Mouse (Mus musculus) neural tube, embryonic 14.5 days (tissue): ENCODE data around the gene Lrrc9. TPM values are rescaled to one million over a fixed set of nuclear protein-coding genes. Genes with fewer than 3 reads are reported as not detected.

ENCODE experiments used
- ATAC-seq: fragments of 200-750 bp; cut with Nextera tagmentation; 2 replicates; pipeline ENCODE4 v1.8.0; 2017; ENCODE audit warnings: low read depth, mild to moderate bottlenecking, moderate TSS enrichment, moderate library complexity
- H3K27ac ChIP-seq: fragments of 300-500 bp; sonication (generic); 2 replicates; pipeline ENCODE4 v1.5.1; 2014; ENCODE audit warnings: low read depth, mild to moderate bottlenecking, control low read depth, low read length, moderate library complexity, mixed read lengths
- H3K27me3 ChIP-seq: fragments of 300-500 bp; sonication (generic); 2 replicates; pipeline ENCODE4 v1.6.1; 2014; ENCODE audit warnings: low read length; ENCODE audit not compliant: control insufficient read depth, insufficient read depth
- H3K36me3 ChIP-seq: fragments of 300-500 bp; sonication (generic); 2 replicates; pipeline ENCODE4 v1.6.1; 2014; ENCODE audit warnings: low read length, mixed read lengths; ENCODE audit not compliant: control insufficient read depth, insufficient read depth
- H3K4me1 ChIP-seq: fragments of 300-500 bp; sonication (generic); 2 replicates; pipeline ENCODE4 v1.6.1; 2014; ENCODE audit warnings: low read length; ENCODE audit not compliant: control insufficient read depth, insufficient read depth
- H3K4me2 ChIP-seq: fragments of 300-500 bp; sonication (generic); 2 replicates; pipeline ENCODE4 v1.6.1; 2014; ENCODE audit warnings: mild to moderate bottlenecking, low read depth, low read length, control low read depth
- H3K4me3 ChIP-seq: fragments of 300-500 bp; sonication (generic); 2 replicates; pipeline ENCODE4 v1.5.1; 2014; ENCODE audit warnings: low read depth, low read length, control low read depth, mixed read lengths
- H3K9ac ChIP-seq: fragments of 300-500 bp; sonication (generic); replicated peaks from 2 replicates; pipeline ENCODE4 v1.6.1; 2014; ENCODE audit warnings: low read depth, mild to moderate bottlenecking, control low read depth, low read length, mixed read lengths
- H3K9me3 ChIP-seq: fragments of 300-500 bp; sonication (generic); 2 replicates; pipeline ENCODE4 v1.6.1; 2016; ENCODE audit warnings: low read length; ENCODE audit not compliant: control insufficient read depth
- WGBS: fragments of 180-500 bp; shearing (Covaris S2); extraction: QIAGEN DNeasy Blood & Tissue Kit; methylation state at CpG from one replicate; pipeline ENCODE4 v1.1.7; 2014; 5-methylcytosine and 5-hydroxymethylcytosine counted together
- polyA plus RNA-seq: library from polyadenylated mRNA; unstranded; fragments of >200 nt; fragmentation: Nextera tagmentation; extraction: Ambion mirVana; gene quantifications from 2 replicates; pipeline ENCODE4 v1.2.1, GENCODE M21; 2014

Gene Lrrc9
- polyA plus RNA-seq, 1 experiment from 2014 or later = 6.6 TPM

GRCm38 (mm10) chr12:72461894-72462530 lies 20.3 kb downstream of the Lrrc9 start:
- 42% methylated on average over 5 of the region's 5 CpGs for WGBS

GRCm38 (mm10) chr12:72465826-72466501 lies 24.3 kb downstream of the Lrrc9 start:
- Histone ChIP-seq H3K4me2 (no peak overlapping the region), H3K4me3 (no peak overlapping the region), H3K36me3 (no peaks in the 10 kb centered on the region), H3K9me3 (no peaks in the 10 kb centered on the region), H3K4me1 (0 out of 2 replicates have a peak, but pooled peaks cover 3% of the 10 kb centered on the region), H3K27me3 (no peaks in the 10 kb centered on the region), H3K9ac (no peak overlapping the region), H3K27ac (no peak overlapping the region)
- WGBS = 92% methylated on average over 5 of the region's 5 CpGs
- ATAC-seq = no peak

More at GRCm38 (mm10) chr12:72461894-72462530, 20.3 kb downstream of the Lrrc9 start:
- Histone ChIP-seq H3K36me3 (no peaks in the 10 kb centered on the region), H3K27ac (no peak overlapping the region), H3K27me3 (no peaks in the 10 kb centered on the region), H3K4me1 (0 out of 2 replicates have a peak, but pooled peaks cover 3% of the 10 kb centered on the region), H3K4me3 (no peak overlapping the region), H3K9me3 (no peaks in the 10 kb centered on the region), H3K9ac (no peak overlapping the region), H3K4me2 (no peak overlapping the region)
- ATAC-seq = peak; percentile 21; the same call in 1 of the 2 replicates

- Histone ChIP-seq H3K27me3 (no peaks in the 10 kb centered on the region), H3K27ac (no peak overlapping the region), H3K4me3 (no peak overlapping the region), H3K9ac (no peak overlapping the region), H3K4me1 (no peaks in the 10 kb centered on the region), H3K4me2 (no peak overlapping the region), H3K36me3 (no peaks in the 10 kb centered on the region), H3K9me3 (no peaks in the 10 kb centered on the region)
- WGBS = 90% methylated on average over 1 of the region's 1 CpGs
- no peak for ATAC-seq
These were observed 25.6 kb downstream of the Lrrc9 start for GRCm38 (mm10) chr12:72467269-72467668.

GRCm38 (mm10) chr12:72467789-72468188 lies 26.1 kb downstream of the Lrrc9 start:
- Histone ChIP-seq H3K4me1 (no peaks in the 10 kb centered on the region), H3K9me3 (no peaks in the 10 kb centered on the region), H3K27me3 (no peaks in the 10 kb centered on the region), H3K4me3 (no peak overlapping the region), H3K9ac (no peak overlapping the region), H3K27ac (no peak overlapping the region), H3K36me3 (no peaks in the 10 kb centered on the region), H3K4me2 (no peak overlapping the region)
- no peak for ATAC-seq
- 97% methylated on average over 4 of the region's 4 CpGs for WGBS

- Histone ChIP-seq H3K4me2 (no peak overlapping the region), H3K9me3 (no peaks in the 10 kb centered on the region), H3K36me3 (no peaks in the 10 kb centered on the region), H3K27me3 (no peaks in the 10 kb centered on the region), H3K4me1 (no peaks in the 10 kb centered on the region), H3K27ac (no peak overlapping the region), H3K4me3 (no peak overlapping the region), H3K9ac (no peak overlapping the region)
- WGBS = 82% methylated on average over 2 of the region's 2 CpGs
- no peak for ATAC-seq
These were observed 35.2 kb downstream of the Lrrc9 start for GRCm38 (mm10) chr12:72476773-72477450.

- Histone ChIP-seq H3K4me1 (no peaks in the 10 kb centered on the region), H3K9ac (no peak overlapping the region), H3K4me2 (no peak overlapping the region), H3K9me3 (no peaks in the 10 kb centered on the region), H3K27ac (no peak overlapping the region), H3K4me3 (no peak overlapping the region), H3K36me3 (no peaks in the 10 kb centered on the region), H3K27me3 (no peaks in the 10 kb centered on the region)
- no peak for ATAC-seq
These were observed 40.6 kb downstream of the Lrrc9 start for GRCm38 (mm10) chr12:72482226-72482625.

GRCm38 (mm10) chr12:72484872-72485271 lies 43.2 kb downstream of the Lrrc9 start:
- Histone ChIP-seq H3K4me1 (no peaks in the 10 kb centered on the region), H3K9me3 (no peaks in the 10 kb centered on the region), H3K4me2 (no peak overlapping the region), H3K9ac (no peak overlapping the region), H3K36me3 (no peaks in the 10 kb centered on the region), H3K27me3 (no peaks in the 10 kb centered on the region), H3K4me3 (no peak overlapping the region), H3K27ac (no peak overlapping the region)
- ATAC-seq = no peak

- H3K27me3 ChIP-seq = no peaks in the 10 kb centered on the region
- H3K4me2 ChIP-seq = no peak overlapping the region
- no peak overlapping the region for H3K27ac ChIP-seq
- 86% methylated on average over 3 of the region's 3 CpGs for WGBS
- H3K9ac ChIP-seq = no peak overlapping the region
- H3K4me3 ChIP-seq = no peak overlapping the region
- no peak for ATAC-seq
- no peaks in the 10 kb centered on the region for H3K36me3 ChIP-seq
- H3K9me3 ChIP-seq = no peaks in the 10 kb centered on the region
- no peaks in the 10 kb centered on the region for H3K4me1 ChIP-seq
These were observed 45.8 kb downstream of the Lrrc9 start for GRCm38 (mm10) chr12:72487498-72487897.

GRCm38 (mm10) chr12:72489995-72490394 lies 48.3 kb downstream of the Lrrc9 start:
- Histone ChIP-seq H3K4me3 (no peak overlapping the region), H3K27ac (no peak overlapping the region), H3K27me3 (no peaks in the 10 kb centered on the region), H3K4me2 (no peak overlapping the region), H3K4me1 (no peaks in the 10 kb centered on the region), H3K9me3 (no peaks in the 10 kb centered on the region), H3K36me3 (no peaks in the 10 kb centered on the region), H3K9ac (no peak overlapping the region)
- ATAC-seq = no peak
- WGBS = 86% methylated on average over 3 of the region's 3 CpGs
